Mouse (Mus musculus) c-Kit-positive CD71-positive TER-119-negative erythroid progenitor cells, embryonic 14.5 days (primary cell): ENCODE measurements at regions not wholly inside any gene's neighbourhood (a gene's known extent, or its start where the extent isn't known, plus 50 kb on each side); places are given as distances from the start of the nearest gene placed in this dataset.
A peak's percentile ranks its signal among the peaks of the same experiment; 100 is the strongest.

ENCODE experiments used
- DNase-seq: peaks from one replicate; pipeline ENCODE4 v3.0.0-alpha.2; 2013; ENCODE audit warnings: low read depth

DNA sequence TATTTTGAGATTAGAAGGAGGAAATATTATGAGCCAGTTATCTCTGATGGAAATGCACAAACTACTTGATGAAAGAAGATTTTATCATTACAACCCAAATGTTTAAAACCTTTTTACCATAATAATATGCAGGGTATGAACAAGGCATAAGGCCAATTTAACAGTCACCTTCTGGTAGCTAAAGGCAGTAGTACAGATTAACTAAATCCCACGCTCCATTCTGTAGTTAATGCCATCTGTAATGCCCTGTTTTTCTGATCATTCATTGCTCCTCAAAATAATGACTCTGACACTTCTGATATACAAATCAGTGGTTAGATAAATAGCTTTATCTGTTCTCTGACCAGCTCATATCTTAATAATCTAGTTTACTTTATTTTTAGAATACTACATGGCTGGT, 987.8 kb downstream of the Pcdh7 start:
- no peak for DNase-seq

DNA sequence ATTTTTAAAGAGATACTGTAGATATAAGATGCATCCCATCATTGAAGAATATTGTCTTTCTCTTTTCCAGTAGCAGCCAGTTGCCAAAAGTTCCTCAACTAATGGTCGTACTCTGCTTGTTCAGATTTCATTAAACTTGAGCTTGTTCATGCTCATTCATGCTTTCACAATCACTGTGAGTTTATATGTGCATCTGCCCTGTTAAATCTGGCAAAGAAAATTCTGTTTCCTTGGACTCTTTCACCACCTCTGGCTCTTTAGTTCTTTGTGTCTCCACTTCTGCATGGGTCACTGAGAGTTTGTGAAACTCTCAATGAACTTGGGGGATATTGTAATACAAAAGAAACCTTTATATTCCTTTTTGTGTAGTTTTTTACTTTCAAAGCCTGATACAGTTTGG, 994.6 kb downstream of the Pcdh7 start:
- DNase-seq, result no peak

DNA sequence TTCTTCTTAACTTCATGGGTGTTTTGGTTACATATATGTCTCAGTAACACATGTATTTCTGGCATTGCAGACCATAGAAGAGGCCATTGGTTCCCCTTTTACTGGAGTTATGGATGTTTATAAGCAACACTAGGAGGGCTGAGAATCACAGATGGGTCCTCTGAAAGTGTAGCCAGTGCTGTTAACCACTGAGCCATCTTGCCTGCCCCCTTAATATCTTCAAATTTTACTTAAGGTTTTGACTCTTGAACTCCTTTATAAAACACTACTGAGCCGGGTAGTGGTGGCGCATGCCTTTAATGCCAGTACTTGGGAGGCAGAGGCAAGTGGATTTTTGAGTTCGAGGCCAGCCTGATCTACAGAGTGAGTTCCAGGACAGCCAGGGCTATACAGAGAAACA, 1015.6 kb downstream of the Pcdh7 start:
- no peak for DNase-seq

DNA sequence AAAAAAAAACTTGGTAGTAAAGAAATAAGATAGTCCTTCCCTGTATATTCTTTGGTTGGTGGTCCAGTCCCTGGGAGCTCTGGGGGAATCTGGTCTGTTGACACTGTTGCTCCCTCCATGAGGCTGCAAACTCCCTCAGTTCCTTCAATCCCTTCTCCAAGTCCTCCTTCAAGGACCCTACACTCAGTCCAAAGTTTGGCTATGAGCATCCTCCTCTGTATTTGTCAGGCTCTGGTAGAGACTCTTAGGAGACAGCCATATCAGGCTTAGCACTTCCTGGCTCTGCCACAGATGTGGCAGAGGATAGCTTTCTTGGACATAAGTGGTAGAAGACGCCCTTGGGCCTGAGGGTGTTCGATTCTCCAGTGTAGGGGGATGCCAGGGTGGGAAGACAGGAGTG, 1016.2 kb downstream of the Pcdh7 start:
- no peak for DNase-seq

DNA sequence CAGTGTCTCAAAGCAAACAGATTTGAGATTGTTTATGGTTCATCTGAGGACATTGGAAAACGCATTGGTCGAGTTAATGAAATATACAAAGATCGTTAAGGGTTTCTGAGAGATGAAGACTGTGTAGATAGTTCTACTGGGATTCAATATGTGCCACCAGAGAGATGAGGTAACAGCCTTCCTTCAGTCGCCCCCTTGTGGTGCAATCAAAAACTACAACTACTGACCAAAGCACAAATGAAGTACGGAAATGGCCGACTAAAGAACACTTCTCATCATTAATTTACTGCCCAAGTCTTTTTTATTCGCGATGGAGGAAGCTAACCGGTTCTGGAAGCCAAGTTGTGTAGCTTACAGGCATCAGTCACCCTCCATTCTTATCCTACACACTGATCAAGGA, 1018.8 kb downstream of the Pcdh7 start:
- peak; percentile 5 for DNase-seq

DNA sequence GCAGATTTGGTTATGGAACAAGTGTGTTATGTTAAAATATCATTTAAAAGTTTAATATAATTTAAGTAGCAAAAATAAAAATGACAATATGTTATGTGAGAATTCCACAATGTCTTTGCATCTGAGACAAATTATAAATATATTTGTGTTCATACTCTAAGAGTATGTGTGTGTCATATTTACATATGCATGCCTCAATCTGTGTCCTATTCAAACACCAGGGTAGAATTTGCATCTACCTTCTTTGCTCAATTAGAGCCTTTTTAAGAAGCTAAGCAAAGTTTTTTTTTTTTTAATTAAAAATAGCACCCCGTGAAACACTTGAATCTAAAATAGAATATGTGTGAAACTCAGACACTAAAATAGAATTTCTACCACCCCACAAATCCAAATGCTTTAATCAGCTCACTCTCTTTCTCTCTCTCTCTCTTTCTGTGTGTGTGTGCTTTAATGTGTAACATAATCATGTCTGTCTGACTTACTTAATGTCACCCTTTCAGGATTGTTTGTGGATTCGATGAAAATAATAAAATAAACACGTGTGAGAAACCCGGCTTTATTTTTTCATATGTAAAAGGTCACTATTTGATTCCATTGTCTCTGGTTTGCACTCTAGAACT, 1019.6 kb downstream of the Pcdh7 start:
- DNase-seq, result no peak

DNA sequence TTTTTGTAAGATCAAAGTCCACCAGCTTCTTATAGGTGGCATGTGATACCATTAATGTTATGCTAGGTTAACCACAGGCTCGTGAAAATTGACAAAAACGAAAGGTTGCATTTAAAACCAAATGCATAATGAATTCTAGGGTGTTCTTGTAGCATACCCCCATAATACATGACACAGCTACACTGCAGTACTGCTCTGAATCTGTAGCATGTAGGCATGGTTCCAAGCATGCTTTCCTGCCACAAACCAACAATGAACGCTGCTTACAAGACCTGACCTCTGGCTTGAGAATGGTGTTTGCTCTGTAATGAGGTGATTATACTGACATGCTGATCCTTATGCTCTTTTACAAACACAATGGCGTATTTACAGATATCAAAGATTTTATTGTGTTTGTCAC, 1020.3 kb downstream of the Pcdh7 start:
- no peak for DNase-seq

DNA sequence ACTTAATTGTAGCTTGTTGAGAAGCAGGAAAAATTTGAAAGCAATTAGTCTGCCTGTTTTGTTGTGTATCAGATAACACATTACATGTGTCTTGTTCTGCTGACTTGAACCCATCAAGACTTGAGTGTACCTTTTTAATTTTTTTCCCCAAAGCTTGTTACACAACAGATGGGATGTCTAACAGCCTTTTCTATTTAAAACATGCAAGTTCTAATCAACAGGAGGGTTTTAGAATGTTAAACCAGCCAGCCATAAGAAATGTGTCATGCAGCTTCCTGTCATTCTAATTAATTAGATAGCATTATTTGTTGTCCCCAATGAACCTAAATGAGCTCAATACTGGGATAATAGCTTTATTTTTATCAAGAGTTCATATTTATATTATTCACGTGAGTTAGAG, 1023.0 kb downstream of the Pcdh7 start:
- DNase-seq, result no peak

DNA sequence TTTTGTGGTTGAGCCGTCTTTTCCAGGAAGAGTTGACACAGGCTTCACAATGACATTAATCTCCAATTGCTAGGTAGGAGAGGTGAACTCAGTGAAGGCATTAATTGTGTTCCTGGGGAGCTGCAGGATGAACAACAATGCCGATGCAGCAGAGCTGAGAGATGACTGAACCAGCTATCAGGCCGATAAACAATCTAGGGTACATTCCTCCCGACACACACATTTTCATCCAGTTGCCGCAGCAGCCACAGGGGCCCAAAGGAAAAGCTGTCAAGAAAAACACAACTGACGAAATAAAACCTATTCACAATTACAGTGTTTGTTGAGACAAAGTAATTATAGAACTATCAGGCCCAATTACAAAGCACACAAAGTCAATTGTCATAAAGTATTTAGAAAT, 1029.9 kb downstream of the Pcdh7 start:
- no peak for DNase-seq

DNA sequence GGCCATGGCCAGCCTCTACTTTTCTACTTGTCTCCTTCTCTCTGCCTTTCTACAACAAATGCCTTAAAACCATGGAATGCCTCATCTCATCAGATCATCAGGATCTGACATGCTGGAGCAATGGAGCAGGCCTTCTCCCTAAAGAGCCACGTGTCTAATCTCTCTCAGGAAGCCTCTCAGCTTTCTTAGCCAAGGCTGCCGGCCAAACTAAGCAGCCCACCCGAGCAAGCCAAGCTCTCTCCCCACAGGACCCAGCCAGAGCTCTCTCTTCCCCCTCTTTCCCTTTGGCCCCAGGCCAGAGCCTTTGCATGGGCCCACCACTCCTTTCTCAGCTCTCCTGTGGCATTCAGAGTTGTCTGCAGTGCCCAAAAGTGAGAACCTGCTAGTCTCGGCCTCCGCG, 1034.0 kb downstream of the Pcdh7 start:
- no peak for DNase-seq
